Mouse (Mus musculus): ENCODE measurements at regions not wholly inside any gene's neighbourhood (a gene's known extent, or its start where the extent isn't known, plus 50 kb on each side); places are given as distances from the start of the nearest gene placed in this dataset.
A peak's percentile ranks its signal among the peaks of the same experiment; 100 is the strongest.

DNA sequence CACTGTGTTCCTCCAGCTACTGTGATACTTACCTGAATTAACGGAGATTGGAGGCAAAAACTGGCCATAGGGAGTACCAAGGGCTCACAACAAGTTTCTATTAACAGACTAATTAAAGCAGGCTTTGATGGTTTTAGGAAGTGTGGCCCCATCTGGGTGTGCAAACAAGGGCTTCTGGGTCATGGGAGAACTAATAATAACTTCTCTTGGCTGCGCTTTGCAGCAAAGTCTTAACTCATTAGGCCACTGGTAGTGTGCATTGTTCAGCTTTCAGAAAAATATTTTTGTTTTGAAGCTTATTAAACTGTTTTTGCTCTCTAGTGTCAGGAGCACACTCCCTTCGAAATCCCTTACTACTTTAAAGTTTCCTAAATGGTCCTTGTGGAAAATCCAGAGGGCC lies 110.4 kb upstream of the Nxt1 start:
- DNase-seq = no peak
- 57% methylated on average over 3 of the region's 3 CpGs for WGBS
- Histone ChIP-seq H3K4me3 (replicated peaks; ENCODE audit: extremely low read depth, low read depth, low read length) (no peak overlapping the region), H3K4me1 (ENCODE audit: control insufficient read depth, insufficient read depth, low read length) (peaks cover 2% of the 10 kb centered on the region; the same call in 1 of the 2 replicates)
- TF ChIP-seq CTCF (IDR thresholded peaks at IDR 0.05; ENCODE audit: insufficient read depth, low read length) (no peak), POLR2A (IDR thresholded peaks at IDR 0.05; ENCODE audit: borderline replicate concordance, extremely low read depth, low read depth, low read length) (no peak)

DNA sequence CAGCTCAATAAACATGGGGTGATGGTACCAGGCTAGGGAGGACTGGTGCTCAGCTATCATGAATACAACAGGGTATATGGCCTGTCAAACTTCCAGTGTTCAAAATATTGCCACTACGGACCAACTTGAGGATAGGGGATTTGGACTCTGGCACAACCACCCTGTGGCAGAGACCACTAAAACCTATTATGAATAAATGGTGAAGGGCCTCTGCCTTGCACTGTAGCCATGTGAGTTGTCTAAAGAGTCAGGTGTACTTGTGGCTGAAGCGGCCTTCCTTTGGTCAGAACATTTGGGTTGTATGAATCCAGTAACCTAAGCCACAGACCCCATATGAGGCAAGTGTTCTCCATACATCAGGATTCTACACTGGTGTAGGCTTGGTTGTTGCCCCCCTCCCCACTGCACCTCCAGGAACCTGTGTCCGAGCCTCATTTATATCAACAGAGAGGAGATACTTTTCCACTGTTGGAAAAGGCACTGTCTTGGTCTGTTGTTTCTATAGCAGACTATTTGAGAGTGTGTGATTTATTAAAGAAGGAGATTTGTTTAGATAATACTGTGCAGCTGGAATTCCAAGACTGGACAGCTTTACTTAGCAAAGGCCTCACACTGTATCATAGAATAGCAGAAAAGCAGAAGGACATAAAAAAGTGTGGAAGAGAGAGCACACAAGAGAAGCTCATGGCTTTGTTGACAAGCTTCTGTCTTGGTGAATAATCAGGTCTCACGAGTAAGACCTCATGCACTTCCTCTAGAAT lies 112.2 kb upstream of the Nxt1 start:
- 77% methylated on average over 4 of the region's 4 CpGs for WGBS
- TF ChIP-seq POLR2A (IDR thresholded peaks at IDR 0.05; ENCODE audit: borderline replicate concordance, extremely low read depth, low read depth, low read length) = no peak
- TF ChIP-seq CTCF (IDR thresholded peaks at IDR 0.05; ENCODE audit: insufficient read depth, low read length) = no peak
- no peak for DNase-seq
- Histone ChIP-seq H3K4me1 (ENCODE audit: control insufficient read depth, insufficient read depth, low read length) (peaks cover 2% of the 10 kb centered on the region; the same call in 1 of the 2 replicates), H3K4me3 (replicated peaks; ENCODE audit: extremely low read depth, low read depth, low read length) (no peak overlapping the region)

DNA sequence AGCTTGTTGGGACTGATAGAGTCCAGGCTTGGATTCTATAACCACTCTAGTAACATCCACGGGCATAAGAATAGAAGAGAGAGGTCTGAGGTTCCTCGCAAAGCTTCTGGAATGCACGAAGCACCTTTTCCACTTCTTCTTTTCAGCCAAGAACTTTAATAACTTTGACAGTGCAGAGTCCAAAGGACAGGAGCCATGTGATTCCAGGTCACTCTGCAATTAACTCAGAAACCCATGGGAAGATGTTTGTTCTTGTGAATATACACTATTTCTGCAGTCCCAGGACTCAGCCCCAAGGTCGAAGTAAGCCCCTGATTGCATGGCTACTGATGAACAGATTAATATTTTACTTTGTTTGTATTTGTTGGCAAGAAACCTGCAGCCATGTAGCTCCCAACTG lies 113.0 kb upstream of the Nxt1 start:
- Histone ChIP-seq H3K4me3 (replicated peaks; ENCODE audit: extremely low read depth, low read depth, low read length) (no peak overlapping the region), H3K4me1 (ENCODE audit: control insufficient read depth, insufficient read depth, low read length) (0 out of 2 replicates have a peak, but pooled peaks cover 2% of the 10 kb centered on the region)
- TF ChIP-seq POLR2A (IDR thresholded peaks at IDR 0.05; ENCODE audit: borderline replicate concordance, extremely low read depth, low read depth, low read length) = no peak
- TF ChIP-seq CTCF (IDR thresholded peaks at IDR 0.05; ENCODE audit: insufficient read depth, low read length) = no peak
- 78% methylated on average over 4 of the region's 4 CpGs for WGBS
- no peak for DNase-seq

DNA sequence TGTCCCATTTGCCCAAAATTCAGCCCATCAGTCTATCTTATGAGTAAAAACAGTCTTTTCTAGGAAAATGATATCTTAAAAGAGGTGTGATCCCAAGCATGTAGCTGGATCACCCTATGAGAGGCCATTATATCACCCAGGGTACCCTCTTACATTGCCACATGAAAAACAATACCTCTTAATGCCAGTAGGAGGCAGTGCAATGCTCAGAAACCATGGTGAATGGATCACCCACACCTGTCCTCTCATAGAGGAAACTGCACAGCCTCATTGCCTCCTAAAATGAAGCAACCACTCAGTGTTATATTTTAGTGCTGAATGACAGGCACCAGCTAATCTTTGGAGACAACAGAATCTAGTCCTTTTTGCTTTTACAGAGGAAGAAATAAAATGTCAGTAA lies 114.0 kb upstream of the Nxt1 start:
- no peak overlapping the region for H3K4me3 ChIP-seq (replicated peaks; ENCODE audit: extremely low read depth, low read depth, low read length)
- 0 out of 2 replicates have a peak, but pooled peaks have one; percentile 34 for TF ChIP-seq CTCF (IDR thresholded peaks at IDR 0.05; ENCODE audit: insufficient read depth, low read length)
- no peak for TF ChIP-seq POLR2A (IDR thresholded peaks at IDR 0.05; ENCODE audit: borderline replicate concordance, extremely low read depth, low read depth, low read length)

DNA sequence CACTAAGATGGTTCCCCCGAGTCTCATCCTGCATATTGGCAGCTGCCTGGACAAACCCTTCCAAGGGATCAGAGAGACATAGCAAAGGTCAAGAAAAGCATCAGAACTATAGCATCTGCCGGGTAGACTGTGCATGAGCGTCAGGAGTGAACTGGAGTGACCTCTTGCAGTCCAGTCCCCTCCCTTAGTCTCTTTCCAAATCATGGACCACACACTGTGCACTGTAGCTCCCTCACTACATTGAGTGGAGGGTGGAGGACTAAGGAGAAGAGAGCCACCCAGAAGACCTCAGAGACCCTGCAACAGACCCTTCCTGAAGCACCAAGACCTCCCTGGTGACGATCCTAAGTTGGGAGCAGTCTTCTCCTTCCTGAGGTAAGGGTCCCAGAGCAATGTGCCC lies 107.8 kb upstream of the Cd93 start:
- Histone ChIP-seq H3K4me3 (replicated peaks; ENCODE audit: extremely low read depth, low read depth, low read length) (no peak overlapping the region), H3K4me1 (ENCODE audit: control insufficient read depth, insufficient read depth, low read length) (no peaks in the 10 kb centered on the region; the same call in 1 of the 2 replicates)
- 64% methylated on average over 4 of the region's 4 CpGs for WGBS
- no peak for DNase-seq
- TF ChIP-seq CTCF (IDR thresholded peaks at IDR 0.05; ENCODE audit: insufficient read depth, low read length) = no peak
- TF ChIP-seq POLR2A (IDR thresholded peaks at IDR 0.05; ENCODE audit: borderline replicate concordance, extremely low read depth, low read depth, low read length) = no peak

More for the DNA sequence above, 114.0 kb upstream of the Nxt1 start:
- H3K4me1 ChIP-seq (ENCODE audit: control insufficient read depth, insufficient read depth, low read length) = 0 out of 2 replicates have a peak, but pooled peaks cover 2% of the 10 kb centered on the region
- DNase-seq = no peak

DNA sequence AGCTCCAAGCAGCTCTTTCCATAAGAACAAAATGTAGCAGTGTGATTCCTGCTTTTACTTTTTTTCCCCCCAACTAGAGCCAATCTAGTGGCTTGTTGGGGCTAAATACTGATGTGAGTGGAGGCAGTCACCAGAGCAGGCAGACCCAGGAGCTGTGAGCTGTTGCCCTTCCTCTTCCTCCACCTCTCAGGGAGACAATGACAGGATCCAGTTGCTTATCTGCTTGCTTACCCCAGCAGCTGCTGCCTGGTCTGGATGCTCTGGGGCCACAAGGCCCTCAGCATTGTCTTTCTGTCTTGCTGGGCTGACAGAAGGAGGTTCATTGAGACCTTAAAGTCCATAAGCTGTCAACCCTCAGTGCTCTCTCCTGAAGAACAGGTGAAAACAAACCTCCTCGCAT lies 106.3 kb upstream of the Cd93 start:
- 70% methylated on average over 1 of the region's 1 CpGs for WGBS
- no peak overlapping the region for H3K4me3 ChIP-seq (replicated peaks; ENCODE audit: extremely low read depth, low read depth, low read length)
- TF ChIP-seq POLR2A (IDR thresholded peaks at IDR 0.05; ENCODE audit: borderline replicate concordance, extremely low read depth, low read depth, low read length) (no peak), CTCF (IDR thresholded peaks at IDR 0.05; ENCODE audit: insufficient read depth, low read length) (no peak)
- DNase-seq = no peak
- H3K4me1 ChIP-seq (ENCODE audit: control insufficient read depth, insufficient read depth, low read length) = no peaks in the 10 kb centered on the region; the same call in 1 of the 2 replicates

DNA sequence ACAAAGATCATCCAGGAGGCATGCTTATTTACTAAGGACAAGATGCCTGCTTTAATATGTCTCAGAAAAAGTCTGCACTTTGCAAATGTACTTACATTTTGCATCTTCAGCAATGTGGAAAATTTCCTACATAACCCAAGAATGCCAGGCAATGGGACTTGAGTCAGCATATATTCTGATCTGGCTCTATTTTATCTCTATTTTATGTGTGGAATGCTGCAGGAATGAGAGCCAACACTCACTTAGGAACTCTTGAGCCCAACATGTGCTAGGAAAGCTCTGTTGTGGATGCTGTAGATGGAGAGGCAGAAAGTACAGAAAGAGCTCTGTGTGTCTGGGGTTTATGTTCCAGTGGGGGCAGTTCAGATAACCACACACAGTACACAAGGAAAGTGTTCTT lies 99.0 kb upstream of the Cd93 start:
- Histone ChIP-seq H3K4me1 (ENCODE audit: control insufficient read depth, insufficient read depth, low read length) (peaks cover 4% of the 10 kb centered on the region; the same call in 1 of the 2 replicates), H3K4me3 (replicated peaks; ENCODE audit: extremely low read depth, low read depth, low read length) (no peak overlapping the region)
- DNase-seq = no peak
- TF ChIP-seq CTCF (IDR thresholded peaks at IDR 0.05; ENCODE audit: insufficient read depth, low read length) = no peak
- TF ChIP-seq POLR2A (IDR thresholded peaks at IDR 0.05; ENCODE audit: borderline replicate concordance, extremely low read depth, low read depth, low read length) = no peak

DNA sequence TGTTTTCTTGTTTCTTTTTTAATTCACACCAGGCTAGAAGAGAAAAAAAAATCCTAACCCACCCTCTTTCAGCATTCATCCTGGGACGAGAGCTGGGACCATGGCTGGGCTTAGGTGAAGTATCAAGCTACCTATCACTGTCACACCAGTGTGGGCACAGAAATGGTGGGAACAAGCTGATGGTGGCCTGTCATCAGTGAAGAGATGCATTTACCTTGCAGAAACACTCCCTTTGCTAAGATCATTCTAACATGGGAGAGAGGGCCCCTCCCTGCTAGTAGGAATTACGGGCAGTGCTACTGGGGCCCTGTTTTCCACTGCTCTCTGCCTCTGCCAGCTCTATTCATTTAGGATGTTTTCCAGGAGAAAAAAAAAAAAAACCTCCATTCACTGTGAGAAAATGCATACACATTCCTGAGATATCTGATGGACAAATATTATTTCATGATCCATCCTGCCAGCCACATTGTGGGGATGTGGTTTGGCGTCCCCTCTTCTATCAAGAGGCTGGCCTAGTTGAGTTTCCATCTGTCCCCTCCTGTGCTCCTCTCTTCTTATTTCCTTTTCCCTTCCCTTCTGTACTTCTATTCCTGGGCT lies 94.6 kb upstream of the Cd93 start:
- no peak for TF ChIP-seq CTCF (IDR thresholded peaks at IDR 0.05; ENCODE audit: insufficient read depth, low read length)
- TF ChIP-seq POLR2A (IDR thresholded peaks at IDR 0.05; ENCODE audit: borderline replicate concordance, extremely low read depth, low read depth, low read length) = no peak
- peaks cover 11% of the 10 kb centered on the region for H3K4me1 ChIP-seq (ENCODE audit: control insufficient read depth, insufficient read depth, low read length)
- H3K4me3 ChIP-seq (replicated peaks; ENCODE audit: extremely low read depth, low read depth, low read length) = no peak overlapping the region
- WGBS = 55% methylated on average over 3 of the region's 3 CpGs
- DNase-seq = no peak

DNA sequence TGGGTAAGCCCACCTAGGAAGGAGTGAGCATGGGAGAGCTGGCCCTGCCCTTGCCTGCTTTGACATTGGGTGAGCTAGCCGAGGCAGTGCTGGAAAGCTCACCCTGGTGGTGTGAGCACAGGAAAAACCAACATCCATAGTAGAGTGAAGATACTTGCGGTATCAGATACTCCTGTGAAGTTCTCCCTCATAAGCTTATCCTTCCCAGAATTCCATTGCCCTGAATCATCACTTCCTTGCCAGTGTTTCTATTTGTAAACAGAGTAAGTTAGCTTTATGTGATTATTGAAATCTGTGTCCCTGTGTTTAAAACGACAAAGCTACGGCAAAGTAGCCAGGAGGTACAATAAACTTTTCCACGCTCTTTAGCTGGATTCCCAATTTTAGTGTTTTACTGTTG lies 93.9 kb upstream of the Cd93 start:
- TF ChIP-seq CTCF (IDR thresholded peaks at IDR 0.05; ENCODE audit: insufficient read depth, low read length) = no peak
- no peak for TF ChIP-seq POLR2A (IDR thresholded peaks at IDR 0.05; ENCODE audit: borderline replicate concordance, extremely low read depth, low read depth, low read length)
- Histone ChIP-seq H3K4me1 (ENCODE audit: control insufficient read depth, insufficient read depth, low read length) (peaks cover 14% of the 10 kb centered on the region), H3K4me3 (replicated peaks; ENCODE audit: extremely low read depth, low read depth, low read length) (no peak overlapping the region)
- DNase-seq = no peak
- WGBS = 46% methylated on average over 5 of the region's 5 CpGs

DNA sequence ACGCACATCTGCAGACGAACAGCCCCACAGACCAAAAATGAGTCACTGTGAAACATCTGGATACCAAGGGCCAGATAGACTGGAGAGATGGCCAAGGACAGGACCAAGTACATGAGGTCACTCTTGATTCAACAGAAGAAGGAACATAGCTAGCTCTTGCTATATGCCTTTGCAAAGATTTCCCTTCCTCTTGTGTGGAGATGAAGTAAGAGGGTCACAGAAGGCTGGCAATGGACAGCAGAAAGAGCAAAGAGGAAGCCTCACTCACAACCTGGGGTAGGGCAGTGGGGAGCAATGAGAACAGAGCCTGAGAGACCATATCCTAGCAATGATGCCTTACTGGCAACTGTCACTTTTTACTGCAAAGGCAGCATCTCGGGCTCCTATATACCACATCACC lies 93.2 kb upstream of the Cd93 start:
- WGBS = 82% methylated on average over 3 of the region's 3 CpGs
- no peak for DNase-seq
- Histone ChIP-seq H3K4me1 (ENCODE audit: control insufficient read depth, insufficient read depth, low read length) (peaks cover 15% of the 10 kb centered on the region), H3K4me3 (replicated peaks; ENCODE audit: extremely low read depth, low read depth, low read length) (no peak overlapping the region)
- no peak for TF ChIP-seq CTCF (IDR thresholded peaks at IDR 0.05; ENCODE audit: insufficient read depth, low read length)

Data from lung, adult 2 months (tissue).